In the genomic region with DNA sequence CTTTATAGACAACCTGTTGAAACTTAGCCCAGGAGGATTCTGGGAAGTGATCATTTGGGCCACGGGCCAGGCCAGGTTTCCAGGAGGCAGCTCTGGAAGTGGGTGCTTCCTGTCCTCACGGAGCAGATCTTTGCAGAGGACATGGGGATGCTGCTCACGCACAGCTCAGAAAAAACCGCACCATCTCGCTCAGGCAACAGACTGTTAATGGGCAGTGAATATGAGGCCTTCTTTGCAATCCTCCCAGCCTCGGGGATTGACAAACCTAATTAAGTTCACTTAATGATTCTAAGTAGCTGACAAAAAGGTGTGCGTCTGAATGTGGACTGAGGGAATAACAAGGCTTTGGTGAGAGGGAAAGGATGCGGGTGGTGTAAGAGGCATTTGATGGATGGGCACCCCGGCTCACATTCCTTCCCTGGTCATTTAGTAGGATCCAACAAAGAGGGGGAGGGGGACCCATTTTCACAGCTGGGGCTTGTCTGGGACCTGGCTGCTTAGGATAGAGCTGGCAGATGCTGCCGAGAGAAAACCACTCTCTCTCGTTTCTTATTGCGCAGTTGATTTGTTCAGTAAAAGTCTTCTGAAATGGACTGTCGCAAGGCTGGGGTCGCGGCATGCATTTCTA, we compare ENCODE assay signal across 25 mouse cellular contexts.
DNase-seq lines count a peak whose midpoint lies in the region; ATAC-seq and TF ChIP-seq lines count a peak whose summit lies in the region.
"Had no signal": no experiment of that assay in that cellular context is flagged by ENCODE, and none has a peak within 500 bp of the region (broad histone marks: within the 10 kb centered on the region; RNA-seq: fewer than 3 reads in every experiment).

No protein-coding gene starts in this region.

- H3K27ac ChIP-seq in forebrain, embryonic 11.5 days (ENCODE audit: low read depth, low read length) = no peak overlapping the region
- no peak overlapping the region for H3K27ac ChIP-seq in forebrain, embryonic 15.5 days (replicated peaks)
- H3K27ac ChIP-seq in liver, adult 2 months (replicated peaks; ENCODE audit: insufficient read depth, low read depth, low read length) = no peak overlapping the region
- no peak overlapping the region for H3K27ac ChIP-seq in liver, embryonic 11.5 days (ENCODE audit: low read depth, low read length)
- H3K27ac ChIP-seq in hindbrain, embryonic 16.5 days (ENCODE audit: low read depth, low read length) = no peak overlapping the region
- H3K27ac ChIP-seq: embryonic facial prominence, embryonic 15.5 days; intestine, embryonic 15.5 days; limb, embryonic 12.5 days; liver, embryonic 14.5 days; lung, embryonic 15.5 days; macrophage had no signal

- no peak overlapping the region for H3K9ac ChIP-seq in forebrain, embryonic 11.5 days (ENCODE audit: low read length)
- H3K9ac ChIP-seq in forebrain, embryonic 15.5 days (replicated peaks) = no peak overlapping the region
- no peak overlapping the region for H3K9ac ChIP-seq in liver, adult 2 months (ENCODE audit: low read depth, low read length)
- H3K9ac ChIP-seq in liver, embryonic 11.5 days (ENCODE audit: low read depth, low read length) = no peak overlapping the region
- no peak overlapping the region for H3K9ac ChIP-seq in hindbrain, embryonic 16.5 days (ENCODE audit: low read depth, low read length)
- H3K9ac ChIP-seq: embryonic facial prominence, embryonic 15.5 days; intestine, embryonic 15.5 days; limb, embryonic 12.5 days; liver, embryonic 14.5 days; lung, embryonic 15.5 days had no signal

- 66% methylated on average over 15 of the region's 15 CpGs for WGBS in forebrain, embryonic 11.5 days
- 43% methylated on average over 15 of the region's 15 CpGs for WGBS in forebrain, embryonic 15.5 days
- 78% methylated on average over 15 of the region's 15 CpGs for WGBS in liver, adult 2 months
- 68% methylated on average over 15 of the region's 15 CpGs for WGBS in liver, embryonic 11.5 days
- 57% methylated on average over 15 of the region's 15 CpGs for WGBS in hindbrain, embryonic 16.5 days

- H3K9me3 ChIP-seq in forebrain, embryonic 11.5 days (ENCODE audit: control insufficient read depth, low read length) = no peaks in the 10 kb centered on the region
- no peaks in the 10 kb centered on the region for H3K9me3 ChIP-seq in forebrain, embryonic 15.5 days
- H3K9me3 ChIP-seq in liver, embryonic 11.5 days (ENCODE audit: control insufficient read depth, low read length) = no peaks in the 10 kb centered on the region
- H3K9me3 ChIP-seq in hindbrain, embryonic 16.5 days (ENCODE audit: control insufficient read depth, low read length) = no peaks in the 10 kb centered on the region
- H3K9me3 ChIP-seq: embryonic facial prominence, embryonic 15.5 days; intestine, embryonic 15.5 days; limb, embryonic 12.5 days; lung, embryonic 15.5 days had no signal

- no peak for TF ChIP-seq CTCF in liver, adult 2 months (IDR thresholded peaks at IDR 0.05; ENCODE audit: low read depth, low read length)
- TF ChIP-seq CTCF in brain, embryonic 14.5 days (IDR thresholded peaks at IDR 0.05; ENCODE audit: borderline replicate concordance, extremely low read depth, insufficient read depth, insufficient read length) = no peak

- DNase-seq in forebrain, embryonic 11.5 days (ENCODE audit: low spot score) = no peak
- DNase-seq in liver, adult 2 months (ENCODE audit: extremely low read depth, low read depth, low spot score) = peak; percentile 7
- DNase-seq in liver, embryonic 11.5 days (ENCODE audit: low spot score) = no peak
- peak; percentile 53 for DNase-seq in brain, embryonic 14.5 days (ENCODE audit: low read depth)
- DNase-seq in lung, postnatal 14 days = no peak
- DNase-seq in adrenal gland, adult 8-10 months = no peak
- DNase-seq: adrenal gland, postnatal 25 days; cerebellum, adult 18-20 months; cerebellum, postnatal 25 days; heart, postnatal 36 days; kidney, adult 9 months; kidney, postnatal 36 days; midbrain, embryonic 14.5 days; right cerebral cortex, postnatal 14 days; spleen, adult 18-20 months; thymus, postnatal 36 days had no signal

- H3K79me2 ChIP-seq in liver, adult 2 months (ENCODE audit: control insufficient read depth, insufficient read depth, low read length) = no peaks in the 10 kb centered on the region

- ATAC-seq in forebrain, embryonic 11.5 days (replicated peaks; ENCODE audit: low FRiP score) = peak; percentile 53
- ATAC-seq in forebrain, embryonic 15.5 days (replicated peaks) = no peak
- ATAC-seq in liver, embryonic 11.5 days (replicated peaks; ENCODE audit: low FRiP score) = no peak
- ATAC-seq in hindbrain, embryonic 16.5 days = peak; percentile 40; the same call in 1 of the 2 replicates
- ATAC-seq: activated CD4-positive, CD25-positive, alpha-beta regulatory T cell, adult 4 months; intestine, embryonic 15.5 days had no signal

- H3K4me2 ChIP-seq in forebrain, embryonic 11.5 days (ENCODE audit: low read depth, low read length, severe bottlenecking) = no peak overlapping the region
- no peak overlapping the region for H3K4me2 ChIP-seq in forebrain, embryonic 15.5 days (replicated peaks)
- no peak overlapping the region for H3K4me2 ChIP-seq in liver, embryonic 11.5 days
- H3K4me2 ChIP-seq in hindbrain, embryonic 16.5 days (ENCODE audit: low read length) = no peak overlapping the region
- H3K4me2 ChIP-seq: embryonic facial prominence, embryonic 15.5 days; intestine, embryonic 15.5 days; limb, embryonic 12.5 days; lung, embryonic 15.5 days had no signal

- no peak overlapping the region for H3K4me3 ChIP-seq in forebrain, embryonic 11.5 days (ENCODE audit: low read depth, low read length)
- no peak overlapping the region for H3K4me3 ChIP-seq in forebrain, embryonic 15.5 days
- no peak overlapping the region for H3K4me3 ChIP-seq in liver, adult 2 months (ENCODE audit: insufficient read depth, low read depth, low read length)
- no peak overlapping the region for H3K4me3 ChIP-seq in liver, embryonic 11.5 days (ENCODE audit: low read depth, low read length)
- no peak overlapping the region for H3K4me3 ChIP-seq in hindbrain, embryonic 16.5 days (ENCODE audit: low read length)
- H3K4me3 ChIP-seq: embryonic facial prominence, embryonic 15.5 days; intestine, embryonic 15.5 days; limb, embryonic 12.5 days; lung, embryonic 15.5 days had no signal

- H3K27me3 ChIP-seq in forebrain, embryonic 11.5 days (ENCODE audit: control insufficient read depth, insufficient read depth, low read length) = no peaks in the 10 kb centered on the region
- H3K27me3 ChIP-seq in forebrain, embryonic 15.5 days = no peaks in the 10 kb centered on the region
- H3K27me3 ChIP-seq in liver, adult 2 months (ENCODE audit: control insufficient read depth, insufficient read depth, low read length) = no peaks in the 10 kb centered on the region
- no peaks in the 10 kb centered on the region for H3K27me3 ChIP-seq in liver, embryonic 11.5 days (replicated peaks; ENCODE audit: control insufficient read depth, insufficient read depth, low read length)
- no peaks in the 10 kb centered on the region for H3K27me3 ChIP-seq in hindbrain, embryonic 16.5 days (replicated peaks; ENCODE audit: control insufficient read depth, insufficient read depth, low read length)
- H3K27me3 ChIP-seq: embryonic facial prominence, embryonic 15.5 days; intestine, embryonic 15.5 days; limb, embryonic 12.5 days; lung, embryonic 15.5 days had no signal

- TF ChIP-seq POLR2A in liver, adult 2 months (IDR thresholded peaks at IDR 0.05; ENCODE audit: extremely low read depth, insufficient read depth, low read length) = no peak
- no peak for TF ChIP-seq POLR2A in brain, embryonic 14.5 days (IDR thresholded peaks at IDR 0.05; ENCODE audit: borderline replicate concordance, extremely low read depth, insufficient read depth, insufficient read length, poor library complexity, severe bottlenecking)

- no peaks in the 10 kb centered on the region for H3K4me1 ChIP-seq in forebrain, embryonic 11.5 days (replicated peaks; ENCODE audit: control insufficient read depth, insufficient read depth, low read length)
- no peaks in the 10 kb centered on the region for H3K4me1 ChIP-seq in forebrain, embryonic 15.5 days
- no peaks in the 10 kb centered on the region for H3K4me1 ChIP-seq in liver, adult 2 months (ENCODE audit: control insufficient read depth, insufficient read depth, low read length)
- no peaks in the 10 kb centered on the region for H3K4me1 ChIP-seq in liver, embryonic 11.5 days (replicated peaks; ENCODE audit: control insufficient read depth, insufficient read depth, low read length)
- H3K4me1 ChIP-seq in hindbrain, embryonic 16.5 days (ENCODE audit: control insufficient read depth, insufficient read depth, low read depth, low read length) = 0 out of 2 replicates have a peak, but pooled peaks cover 4% of the 10 kb centered on the region
- H3K4me1 ChIP-seq: embryonic facial prominence, embryonic 15.5 days; intestine, embryonic 15.5 days; limb, embryonic 12.5 days; lung, embryonic 15.5 days had no signal

- no peaks in the 10 kb centered on the region for H3K36me3 ChIP-seq in forebrain, embryonic 11.5 days (ENCODE audit: control insufficient read depth, insufficient read depth, low read length)
- H3K36me3 ChIP-seq in forebrain, embryonic 15.5 days = no peaks in the 10 kb centered on the region
- no peaks in the 10 kb centered on the region for H3K36me3 ChIP-seq in liver, adult 2 months (ENCODE audit: control insufficient read depth, insufficient read depth, low read length)
- no peaks in the 10 kb centered on the region for H3K36me3 ChIP-seq in liver, embryonic 11.5 days (ENCODE audit: control insufficient read depth, insufficient read depth, low read length)
- no peaks in the 10 kb centered on the region for H3K36me3 ChIP-seq in hindbrain, embryonic 16.5 days (ENCODE audit: control insufficient read depth, insufficient read depth, low read length)
- H3K36me3 ChIP-seq: embryonic facial prominence, embryonic 15.5 days; intestine, embryonic 15.5 days; limb, embryonic 12.5 days; lung, embryonic 15.5 days had no signal

Comparison
In these comparisons a context has a peak if more than half of its experiments do, and no peak if none do; other contexts are left out.
1. ATAC-seq: peak in forebrain, embryonic 11.5 days (single experiment) and hindbrain, embryonic 16.5 days (single experiment); none in forebrain, embryonic 15.5 days (single experiment) and liver, embryonic 11.5 days (single experiment).
2. DNase-seq: peak in liver, adult 2 months (single experiment) and brain, embryonic 14.5 days (single experiment); none in forebrain, embryonic 11.5 days (single experiment), liver, embryonic 11.5 days (single experiment), lung, postnatal 14 days (single experiment) and adrenal gland, adult 8-10 months (single experiment).